Mouse (Mus musculus): ENCODE measurements around the gene Uck2. TPM values are rescaled to one million over a fixed set of nuclear protein-coding genes. Genes with fewer than 3 reads are reported as not detected.

Uck2 gene
- polyA plus RNA-seq, 1 experiment from 2014 or later, result 52.5 TPM

- H3K9ac ChIP-seq, result no peak overlapping the region
- whole genome bisulfite sequencing, result 30% methylated on average over 9 of the region's 9 CpGs
Measured at GRCm38 (mm10) chr1:167181919-167182616, 103.1 kb downstream of the Uck2 start.

More at GRCm38 (mm10) chr1:167181919-167182616, 103.1 kb downstream of the Uck2 start:
- no peak overlapping the region for H3K4me3 ChIP-seq
- H3K9me3 ChIP-seq, result no peaks in the 10 kb centered on the region
- peaks cover 7% of the 10 kb centered on the region for H3K4me1 ChIP-seq (replicated peaks)
- no peak overlapping the region for H3K4me2 ChIP-seq
- no peaks in the 10 kb centered on the region for H3K36me3 ChIP-seq
- peak; percentile 82 for ATAC-seq (ENCODE audit: low FRiP score, low read depth)
- no peaks in the 10 kb centered on the region for H3K27me3 ChIP-seq
- H3K27ac ChIP-seq (replicated peaks), result peak overlapping the region; percentile 34; the same call in 1 of the 2 replicates

Small RNAs within 50 kb of the gene (microRNA-seq; reads per million reads assigned to microRNA genes)
- gene Mir6347, result not detected

Other genes starting within 250 kb of the Uck2 start
- gene Tmco1, start 23.1 kb upstream of the Uck2 start, polyA plus RNA-seq (2015; fragmentation: Nextera tagmentation; extraction: Ambion mirVana), result 68.3 and 69.8 TPM in 2 replicates
- gene Aldh9a1, start 64.7 kb upstream of the Uck2 start, polyA plus RNA-seq (2015; fragmentation: Nextera tagmentation; extraction: Ambion mirVana), result 34.9 and 39.7 TPM in 2 replicates
- gene Mgst3, start 108.5 kb upstream of the Uck2 start, polyA plus RNA-seq (2015; fragmentation: Nextera tagmentation; extraction: Ambion mirVana), result 172 and 178 TPM in 2 replicates
- gene Lrrc52, start 181.5 kb upstream of the Uck2 start, polyA plus RNA-seq (2015; fragmentation: Nextera tagmentation; extraction: Ambion mirVana), result 0.14 TPM in 1 of 2 replicates, not detected in the other